Mouse (Mus musculus) forebrain, embryonic 14.5 days (tissue): Measurements from ENCODE around the gene Mrs2. TPM values are rescaled to one million over a fixed set of nuclear protein-coding genes. Genes with fewer than 3 reads are reported as not detected.

Source experiments
- ATAC-seq: fragments of 200-750 bp; cut with Nextera tagmentation; 2 replicates; pipeline ENCODE4 v1.8.0; 2017; ENCODE audit warnings: mild to moderate bottlenecking, moderate library complexity
- DNase-seq: peaks from one replicate; pipeline ENCODE4 v3.0.0-alpha.2; 2015; ENCODE audit warnings: low spot score
- H3K27ac ChIP-seq: fragments of 300-500 bp; sonication (generic); 2 replicates; pipeline ENCODE4 v1.5.1; 2014; ENCODE audit warnings: low read depth, mild to moderate bottlenecking, control low read depth, low read length, moderate library complexity
- H3K27me3 ChIP-seq: fragments of 300-500 bp; sonication (generic); replicated peaks from 2 replicates; pipeline ENCODE4 v1.6.1; 2014; ENCODE audit warnings: low read length, control low read depth, mixed read lengths; ENCODE audit not compliant: control insufficient read depth, insufficient read depth
- H3K36me3 ChIP-seq: fragments of 300-500 bp; sonication (generic); 2 replicates; pipeline ENCODE4 v1.6.1; 2014; ENCODE audit warnings: low read length, control low read depth; ENCODE audit not compliant: control insufficient read depth, insufficient read depth
- H3K4me1 ChIP-seq: fragments of 300-500 bp; sonication (generic); 2 replicates; pipeline ENCODE4 v1.6.1; 2014; ENCODE audit warnings: antibody characterized with exemption, low read length, control low read depth; ENCODE audit not compliant: control insufficient read depth, insufficient read depth
- H3K4me2 ChIP-seq: fragments of 300-500 bp; sonication (generic); 2 replicates; pipeline ENCODE4 v1.6.1; 2014; ENCODE audit warnings: mild to moderate bottlenecking, control low read depth, low read length
- H3K4me3 ChIP-seq: fragments of 300-500 bp; sonication (generic); 2 replicates; pipeline ENCODE4 v1.5.1; 2014; ENCODE audit warnings: low read depth, low read length, control low read depth
- H3K9ac ChIP-seq: fragments of 300-500 bp; sonication (generic); 2 replicates; pipeline ENCODE4 v1.6.1; 2014; ENCODE audit warnings: mild to moderate bottlenecking, low read length, control low read depth, moderate library complexity
- H3K9me3 ChIP-seq: fragments of 300-500 bp; sonication (generic); replicated peaks from 2 replicates; pipeline ENCODE4 v1.6.1; 2016; ENCODE audit warnings: low read length, control low read depth, mixed read lengths; ENCODE audit not compliant: control insufficient read depth
- WGBS: fragments of 180-500 bp; shearing (Covaris S2); extraction: QIAGEN DNeasy Blood & Tissue Kit; methylation state at CpG from one replicate; pipeline ENCODE4 v1.1.7; 2014; 5-methylcytosine and 5-hydroxymethylcytosine counted together
- polyA plus RNA-seq: library from polyadenylated mRNA; unstranded; fragments of >200 nt; fragmentation: Nextera tagmentation; extraction: Ambion mirVana; gene quantifications from 2 replicates; pipeline ENCODE4 v1.2.1, GENCODE M21; 2014

Mrs2 gene
- polyA plus RNA-seq, 1 experiment from 2014 or later = 18.1 TPM

DNA sequence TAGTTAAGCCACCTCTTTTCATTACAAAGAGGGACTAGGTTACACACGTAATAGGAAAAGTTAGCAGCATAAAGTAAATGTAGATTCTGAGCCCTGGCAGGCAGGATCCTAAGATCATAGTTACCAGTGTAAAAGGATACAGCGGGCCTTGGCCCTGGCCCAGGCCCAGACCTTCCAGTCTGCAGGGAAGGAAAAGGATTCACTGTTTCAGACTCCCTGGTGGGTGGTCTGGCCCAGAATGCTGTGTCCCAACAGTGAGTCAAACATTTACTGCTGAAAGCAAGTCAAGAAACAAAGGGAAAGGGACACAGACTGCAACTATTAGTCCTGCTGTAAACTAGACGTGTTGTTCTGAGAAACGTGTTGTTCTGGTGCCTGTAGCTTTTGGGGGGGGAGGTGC lies 74.6 kb downstream of the Mrs2 start:
- Histone ChIP-seq H3K4me3 (no peak overlapping the region), H3K36me3 (no peaks in the 10 kb centered on the region), H3K9ac (no peak overlapping the region), H3K27ac (no peak overlapping the region), H3K4me2 (no peak overlapping the region), H3K27me3 (no peaks in the 10 kb centered on the region), H3K9me3 (no peaks in the 10 kb centered on the region), H3K4me1 (peaks cover 4% of the 10 kb centered on the region; the same call in 1 of the 2 replicates)
- 15% methylated on average over 4 of the region's 4 CpGs for WGBS
- DNase-seq (peak; percentile 47), ATAC-seq (peak; percentile 44; the same call in 1 of the 2 replicates)

DNA sequence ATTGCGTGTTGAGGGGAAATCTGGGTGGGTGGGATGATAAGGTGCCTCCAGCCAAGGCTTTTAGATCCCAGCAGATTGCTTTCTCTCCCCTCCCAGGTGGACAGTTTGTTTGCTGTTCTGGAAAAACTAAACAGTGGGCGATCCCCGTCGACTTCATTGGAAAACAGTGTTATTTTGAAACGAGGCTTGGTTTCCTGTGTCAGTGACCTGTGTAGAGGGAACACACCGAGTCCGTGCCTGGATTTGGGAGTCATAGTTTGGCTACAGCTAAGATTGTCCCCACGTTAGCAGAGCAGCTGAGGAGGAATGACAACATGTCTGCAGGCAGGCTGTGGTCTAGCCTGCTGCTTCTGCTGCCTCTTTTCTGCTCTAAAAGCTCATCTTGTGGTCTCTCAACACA lies 76.9 kb downstream of the Mrs2 start:
- ATAC-seq = no peak
- whole genome bisulfite sequencing = 83% methylated on average over 8 of the region's 8 CpGs

DNA sequence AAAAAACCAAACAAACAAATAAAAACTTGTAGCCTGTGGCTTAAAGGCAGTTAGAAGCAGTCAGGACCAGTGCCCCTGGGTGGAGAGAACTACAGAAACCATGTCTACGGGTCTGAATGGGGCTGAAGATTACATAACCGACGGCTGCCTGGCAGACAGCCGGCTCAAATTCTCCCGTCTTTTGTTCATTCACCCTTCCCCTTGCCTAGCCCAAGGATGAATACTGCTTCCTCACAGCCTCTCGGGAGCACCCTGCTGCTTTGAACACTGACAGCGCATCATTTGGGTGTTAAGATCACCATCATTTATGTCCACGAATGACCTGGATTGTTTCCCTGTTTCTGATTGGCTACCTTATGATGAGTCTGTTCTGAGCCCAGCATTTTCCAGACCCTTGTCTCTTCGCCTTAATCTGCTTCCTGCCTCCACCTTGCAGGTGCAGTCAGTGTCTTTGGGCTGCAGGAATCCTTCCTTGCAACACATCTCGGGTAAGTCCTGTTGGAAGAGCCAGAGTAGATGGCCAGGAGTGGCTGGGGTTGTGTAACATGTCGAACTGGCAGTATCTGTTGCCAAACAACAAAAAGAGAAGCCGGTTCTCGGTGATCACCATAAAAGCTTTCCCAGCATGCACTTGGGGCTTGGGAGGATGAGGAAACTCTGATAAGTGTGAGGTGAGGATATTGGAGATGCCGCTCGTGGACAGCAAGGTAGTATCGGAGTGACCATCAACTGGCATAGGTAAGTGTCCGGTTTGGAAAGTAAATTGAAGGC lies 77.5 kb downstream of the Mrs2 start, which contains the start of gene Gpld1:
Gpld1 (plus strand) TSS at position 641 of the 771 bp plus-strand sequence.
- Histone ChIP-seq H3K36me3 (no peaks in the 10 kb centered on the region), H3K4me1 (peaks cover 7% of the 10 kb centered on the region; the same call in 1 of the 2 replicates), H3K27me3 (no peaks in the 10 kb centered on the region), H3K4me2 (no peak within 1 kb of the TSS; the same call in 1 of the 2 replicates), H3K4me3 (no peak within 1 kb of the TSS), H3K27ac (no peak within 1 kb of the TSS), H3K9me3 (no peaks in the 10 kb centered on the region), H3K9ac (no peak within 1 kb of the TSS)
- WGBS = 43% methylated on average over 17 of the region's 17 CpGs
- ATAC-seq (peak; percentile 2; the same call in 1 of the 2 replicates), DNase-seq (peak; percentile 44)

More for the DNA sequence above, 76.9 kb downstream of the Mrs2 start:
- Histone ChIP-seq H3K36me3 (no peaks in the 10 kb centered on the region), H3K4me3 (no peak overlapping the region), H3K9me3 (no peaks in the 10 kb centered on the region), H3K9ac (no peak overlapping the region), H3K4me2 (no peak overlapping the region), H3K27me3 (no peaks in the 10 kb centered on the region), H3K27ac (no peak overlapping the region), H3K4me1 (peaks cover 4% of the 10 kb centered on the region; the same call in 1 of the 2 replicates)
- no peak for DNase-seq

DNA sequence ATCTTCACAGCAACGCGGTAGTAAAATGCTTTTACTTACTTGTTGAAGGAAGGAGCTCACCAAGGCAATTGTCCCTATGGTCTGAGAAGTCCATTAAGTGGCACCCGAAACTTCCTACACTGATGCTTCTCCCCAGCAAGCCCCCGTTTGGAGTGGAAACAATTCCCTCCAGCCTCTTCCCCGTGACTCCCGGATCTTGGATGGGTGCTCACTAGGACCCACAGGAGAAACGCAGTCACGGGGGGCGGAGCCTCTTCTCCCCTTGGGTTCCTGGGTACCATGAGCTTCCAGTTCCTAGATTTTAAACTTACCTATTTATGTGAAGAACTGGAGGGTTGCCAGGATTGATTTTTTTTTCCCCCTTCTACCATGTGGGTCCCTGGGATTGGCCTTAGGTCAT lies 80.7 kb downstream of the Mrs2 start:
- no peaks in the 10 kb centered on the region for H3K27me3 ChIP-seq
- H3K4me2 ChIP-seq = no peak overlapping the region
- H3K4me1 ChIP-seq = peaks cover 7% of the 10 kb centered on the region; the same call in 1 of the 2 replicates
- no peak for DNase-seq
- no peak overlapping the region for H3K9ac ChIP-seq
- no peak for ATAC-seq
- H3K27ac ChIP-seq = no peak overlapping the region
- WGBS = 84% methylated on average over 9 of the region's 9 CpGs
- H3K4me3 ChIP-seq = no peak overlapping the region
- no peaks in the 10 kb centered on the region for H3K9me3 ChIP-seq
- no peaks in the 10 kb centered on the region for H3K36me3 ChIP-seq

DNA sequence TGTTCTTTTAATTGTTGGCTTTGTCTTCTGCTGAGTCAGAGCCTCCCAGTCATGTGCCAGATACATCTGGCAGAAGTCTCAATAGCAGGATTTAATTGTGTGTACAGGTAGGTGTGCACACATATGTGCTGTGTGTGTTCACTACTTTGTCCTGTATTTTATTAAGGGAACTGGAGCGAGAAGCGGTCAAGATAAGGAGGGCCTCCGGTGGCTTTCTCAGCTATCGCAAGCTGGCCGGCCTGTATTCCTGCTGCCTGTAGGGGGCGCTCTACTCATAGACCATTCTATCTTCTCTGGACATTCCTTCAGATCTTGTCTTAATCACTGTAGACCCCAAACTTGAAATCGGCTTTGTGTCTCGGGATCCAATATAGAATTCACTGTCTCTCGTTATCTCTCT lies 81.5 kb downstream of the Mrs2 start:
- H3K4me1 ChIP-seq = peaks cover 7% of the 10 kb centered on the region; the same call in 1 of the 2 replicates
- WGBS = 43% methylated on average over 9 of the region's 9 CpGs
- no peak overlapping the region for H3K4me2 ChIP-seq
- no peaks in the 10 kb centered on the region for H3K36me3 ChIP-seq
- H3K27ac ChIP-seq = no peak overlapping the region
- no peaks in the 10 kb centered on the region for H3K27me3 ChIP-seq
- no peak overlapping the region for H3K9ac ChIP-seq
- ATAC-seq (no peak), DNase-seq (peak; percentile 63)
- H3K9me3 ChIP-seq = no peaks in the 10 kb centered on the region
- H3K4me3 ChIP-seq = no peak overlapping the region

DNA sequence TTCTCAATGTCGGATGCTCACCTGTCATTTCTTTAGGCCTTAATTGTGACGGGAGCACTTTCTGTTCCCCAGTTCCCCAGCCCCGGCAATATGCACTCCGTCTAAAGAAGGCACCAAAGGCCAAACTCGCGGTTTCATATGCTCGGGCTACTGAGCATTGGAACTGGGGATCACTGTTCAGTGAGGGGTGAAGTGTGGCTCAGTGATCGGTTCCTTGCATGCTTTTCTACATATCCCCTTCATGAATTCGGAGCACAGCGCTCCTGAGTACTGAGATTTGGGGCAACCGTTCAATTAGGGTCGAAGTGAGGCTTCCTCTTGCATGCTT lies 82.4 kb downstream of the Mrs2 start:
- DNase-seq = no peak
- H3K4me1 ChIP-seq = peaks cover 6% of the 10 kb centered on the region; the same call in 1 of the 2 replicates
- peak overlapping the region; percentile 81 for H3K4me2 ChIP-seq
- peak overlapping the region; percentile 85 for H3K4me3 ChIP-seq
- H3K9me3 ChIP-seq = no peaks in the 10 kb centered on the region
- peak; percentile 41 for ATAC-seq
- H3K36me3 ChIP-seq = no peaks in the 10 kb centered on the region
- no peak overlapping the region for H3K27ac ChIP-seq
- H3K9ac ChIP-seq = peak overlapping the region; percentile 88
- 15% methylated on average over 12 of the region's 12 CpGs for WGBS
- H3K27me3 ChIP-seq = no peaks in the 10 kb centered on the region

Other genes with a start within 250 kb of the Mrs2 start
- gene BC005537, start 218.7 kb downstream of the Mrs2 start, polyA plus RNA-seq = 50.3 and 57.9 TPM in 2 replicates
- 66.1 and 73.3 TPM in 2 replicates for gene Acot13, start 188.8 kb downstream of the Mrs2 start, polyA plus RNA-seq
- gene Tdp2, start 188.7 kb downstream of the Mrs2 start, polyA plus RNA-seq = 44.9 and 45.1 TPM in 2 replicates
- 1.4 and 2.6 TPM in 2 replicates for gene D130043K22Rik, start 175.2 kb downstream of the Mrs2 start, polyA plus RNA-seq
- 7.5 and 8.0 TPM in 2 replicates for gene Aldh5a1, start 82.7 kb downstream of the Mrs2 start, polyA plus RNA-seq
- 0.67 and 0.99 TPM in 2 replicates for gene Gpld1, start 77.2 kb downstream of the Mrs2 start, polyA plus RNA-seq
- gene Dcdc2a, start 35.6 kb upstream of the Mrs2 start, polyA plus RNA-seq = 1.4 and 2.3 TPM in 2 replicates